Mouse (Mus musculus): Measurements from ENCODE around the gene Kcnh1. TPM values are rescaled to one million over a fixed set of nuclear protein-coding genes. Genes with fewer than 3 reads are reported as not detected.

The Kcnh1 gene
- total and polyA plus RNA-seq, 2 experiments from 2014 or later, result 2.9 to 5.9 TPM

DNA sequence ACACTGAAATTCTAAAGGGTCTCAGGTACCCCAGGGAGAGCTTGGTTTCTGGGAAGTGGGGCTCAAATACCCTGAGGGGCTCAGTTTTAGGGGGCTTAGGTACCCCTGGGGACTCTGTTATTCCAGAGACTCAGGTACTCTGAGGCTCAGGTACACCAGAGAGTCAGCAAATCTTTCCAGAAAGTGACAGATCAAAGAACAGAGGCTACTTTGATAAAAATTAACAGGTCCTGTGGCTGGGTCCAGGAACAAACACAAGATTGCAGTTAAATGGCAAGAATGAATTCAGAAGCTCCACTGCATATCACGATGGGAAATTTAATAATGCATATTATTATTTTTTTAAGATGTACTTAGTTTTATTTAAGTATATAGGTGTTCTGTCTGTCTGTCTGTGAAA is 368.8 kb downstream of the Kcnh1 start:
- Histone ChIP-seq H3K4me1 (ENCODE audit: insufficient read depth, low read length) (0 out of 2 replicates have a peak, but pooled peaks cover 3% of the 10 kb centered on the region), H3K36me3 (ENCODE audit: insufficient read depth, low read length) (no peaks in the 10 kb centered on the region)
- 86% methylated on average over 1 of the region's 1 CpGs for WGBS

More for the DNA sequence above, 368.8 kb downstream of the Kcnh1 start:
- DNase-seq (ENCODE audit: low spot score) (no peak), ATAC-seq (ENCODE audit: low FRiP score) (no peak)
- no peak for TF ChIP-seq CTCF (IDR thresholded peaks at IDR 0.05)
- no peaks in the 10 kb centered on the region for H3K9me3 ChIP-seq (ENCODE audit: low read length)
- H3K27me3 ChIP-seq (ENCODE audit: insufficient read depth, low read length), result no peaks in the 10 kb centered on the region
- H3K4me2 ChIP-seq (ENCODE audit: low read depth, low read length, poor library complexity, severe bottlenecking), result no peak overlapping the region
- no peak overlapping the region for H3K4me3 ChIP-seq (ENCODE audit: low read depth, low read length)
- H3K27ac ChIP-seq (ENCODE audit: low read depth, low read length), result no peak overlapping the region
- no peak overlapping the region for H3K9ac ChIP-seq (replicated peaks; ENCODE audit: low read length, poor library complexity, severe bottlenecking)

Other genes with a start within 250 kb of the Kcnh1 start
- gene Rd3, start 213.4 kb upstream of the Kcnh1 start, total RNA-seq (2014; rRNA removed), result 1.5 and 3.3 TPM in 2 replicates
- 2.0 and 2.8 TPM in 2 replicates for gene Rd3, start 213.4 kb upstream of the Kcnh1 start, polyA plus RNA-seq (2015; fragmentation: Nextera tagmentation; extraction: Ambion mirVana)
- 0.94 and 2.0 TPM in 2 replicates for gene Traf5, start 98.2 kb upstream of the Kcnh1 start, total RNA-seq (2014; rRNA removed)
- gene Traf5, start 98.2 kb upstream of the Kcnh1 start, polyA plus RNA-seq (2015; fragmentation: Nextera tagmentation; extraction: Ambion mirVana), result 1.6 and 2.1 TPM in 2 replicates
- gene Rcor3, start 52.7 kb upstream of the Kcnh1 start, total RNA-seq (2014; rRNA removed), result 35.1 and 47.7 TPM in 2 replicates
- gene Rcor3, start 52.7 kb upstream of the Kcnh1 start, polyA plus RNA-seq (2015; fragmentation: Nextera tagmentation; extraction: Ambion mirVana), result 54.7 and 56.1 TPM in 2 replicates